Mouse (Mus musculus): ENCODE measurements around the gene Als2cr12.

DNA sequence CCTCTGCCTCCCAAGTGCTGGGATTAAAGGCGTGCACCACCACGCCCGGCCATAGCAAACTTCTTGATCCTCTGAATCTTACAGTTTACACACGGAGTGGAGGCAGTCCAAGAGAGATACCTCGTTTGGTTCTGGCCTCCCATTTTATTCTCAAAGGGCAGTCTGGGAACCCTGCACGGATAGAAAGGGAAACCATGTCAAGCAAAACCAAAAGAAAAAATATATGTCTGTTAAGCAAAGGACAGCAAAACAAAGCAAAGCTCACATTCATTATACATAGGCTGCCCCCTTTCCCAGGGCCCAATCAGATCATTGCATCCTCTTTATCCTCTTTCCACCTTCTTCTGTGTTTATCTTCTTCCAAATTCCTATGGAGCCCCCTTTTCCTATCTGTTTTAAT is 82.0 kb downstream of the Als2cr12 start:
- TF ChIP-seq CTCF (IDR thresholded peaks at IDR 0.05; ENCODE audit: control insufficient read depth, insufficient read depth, insufficient replicate concordance, low read depth, low read length) (no peak), POLR2A (IDR thresholded peaks at IDR 0.05; ENCODE audit: control insufficient read depth, low read depth, low read length) (no peak)

Measured in testis, adult 2 months (tissue).